Mouse (Mus musculus): Measurements from ENCODE around the gene Tmem238. TPM values are rescaled to one million over a fixed set of nuclear protein-coding genes. Genes with fewer than 3 reads are reported as not detected.
A peak's percentile ranks its signal among the peaks of the same experiment; 100 is the strongest.

Tmem238 gene
- 35.9 and 40.4 TPM in 2 replicates for polyA plus RNA-seq (2015; fragmentation: Nextera tagmentation; extraction: Ambion mirVana)

- Histone ChIP-seq H3K27me3 (ENCODE audit: insufficient read depth, low read length) (no peaks in the 10 kb centered on the region), H3K4me3 (replicated peaks; ENCODE audit: low read depth, low read length) (peak within 1 kb of the TSS; percentile 57), H3K36me3 (ENCODE audit: insufficient read depth, low read length) (peaks cover 9% of the 10 kb centered on the region), H3K27ac (peak within 1 kb of the TSS; percentile 87), H3K4me1 (replicated peaks; ENCODE audit: insufficient read depth, low read length) (peaks cover 8% of the 10 kb centered on the region; the same call in 1 of the 2 replicates), H3K9me3 (replicated peaks; ENCODE audit: low read length) (no peaks in the 10 kb centered on the region), H3K9ac (ENCODE audit: low read depth, low read length) (peak within 1 kb of the TSS; percentile 81), H3K4me2 (ENCODE audit: low read length) (peak within 1 kb of the TSS; percentile 94)
- 6% methylated on average over 40 of the region's 40 CpGs for WGBS
- TF ChIP-seq CTCF (IDR thresholded peaks at IDR 0.05; ENCODE audit: low read depth) = no peak
- ATAC-seq (replicated peaks; ENCODE audit: low FRiP score, low read depth) (peak; percentile 43), DNase-seq (ENCODE audit: low spot score) (peak; percentile 37)
Measured at GRCm38 (mm10) chr7:4789436-4789935, at the start of gene Tmem238. TSS of gene Tmem238 (minus strand) at chr7:4789656.

DNA sequence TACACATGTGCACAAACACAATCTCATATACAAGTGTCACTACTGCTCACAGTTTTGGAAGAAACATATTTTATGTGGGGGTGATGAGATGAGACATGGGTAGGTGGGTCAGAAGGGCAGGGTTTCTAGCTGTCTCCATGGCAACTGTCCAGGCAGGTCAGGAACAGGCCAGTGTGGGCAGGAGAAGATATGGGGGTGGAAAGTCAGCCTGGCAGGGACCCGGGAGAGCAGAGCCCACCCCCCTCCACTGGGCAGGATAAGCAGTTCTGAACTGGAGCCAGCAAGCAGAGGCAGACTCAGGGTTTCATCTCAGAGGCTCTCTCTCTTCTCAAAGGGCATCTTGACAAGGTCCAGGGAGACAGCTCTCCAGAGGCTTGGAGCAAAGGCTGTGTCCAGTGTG lies 48.2 kb upstream of the Tmem238 start:
- no peak for TF ChIP-seq CTCF (IDR thresholded peaks at IDR 0.05; ENCODE audit: low read depth)
- Histone ChIP-seq H3K27me3 (ENCODE audit: insufficient read depth, low read length) (peaks cover 27% of the 10 kb centered on the region), H3K4me1 (replicated peaks; ENCODE audit: insufficient read depth, low read length) (peaks cover 6% of the 10 kb centered on the region; the same call in 1 of the 2 replicates), H3K36me3 (ENCODE audit: insufficient read depth, low read length) (no peaks in the 10 kb centered on the region), H3K27ac (no peak overlapping the region), H3K4me2 (ENCODE audit: low read length) (no peak overlapping the region), H3K9ac (ENCODE audit: low read depth, low read length) (no peak overlapping the region), H3K4me3 (replicated peaks; ENCODE audit: low read depth, low read length) (no peak overlapping the region), H3K9me3 (replicated peaks; ENCODE audit: low read length) (no peaks in the 10 kb centered on the region)
- no peak for ATAC-seq (replicated peaks; ENCODE audit: low FRiP score, low read depth)
- 7% methylated on average over 1 of the region's 1 CpGs for WGBS
- no peak for DNase-seq (ENCODE audit: low spot score)

DNA sequence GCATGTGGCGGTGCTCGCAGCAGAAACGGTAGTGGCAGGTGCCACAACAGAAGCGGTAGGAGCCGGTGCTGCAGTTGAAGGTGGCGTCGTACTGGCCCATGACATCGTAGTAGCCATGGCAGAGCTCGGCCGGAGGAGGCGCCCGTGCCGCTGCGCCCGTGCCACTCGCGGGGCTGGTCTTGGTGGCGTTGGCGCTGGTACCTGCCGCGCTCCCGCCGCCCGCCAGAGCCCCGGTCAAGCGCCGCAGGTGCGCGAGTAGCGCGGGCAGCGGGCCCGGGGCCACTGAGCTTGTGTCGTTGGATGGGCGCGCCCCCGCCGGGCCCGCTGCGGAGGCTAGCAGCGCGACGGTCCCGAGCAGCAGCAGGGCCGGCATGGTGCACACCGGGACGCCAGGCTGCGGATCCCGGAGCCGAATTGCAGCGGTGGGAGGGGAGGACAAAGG lies 46.9 kb upstream of the Tmem238 start:
- WGBS = under 1% methylated on average over 50 of the region's 51 CpGs
- Histone ChIP-seq H3K4me1 (replicated peaks; ENCODE audit: insufficient read depth, low read length) (peaks cover 3% of the 10 kb centered on the region; the same call in 1 of the 2 replicates), H3K27ac (0 out of 2 replicates have a peak overlapping the region, but pooled peaks have one; percentile 47), H3K36me3 (ENCODE audit: insufficient read depth, low read length) (no peaks in the 10 kb centered on the region), H3K9me3 (replicated peaks; ENCODE audit: low read length) (no peaks in the 10 kb centered on the region), H3K4me3 (replicated peaks; ENCODE audit: low read depth, low read length) (peak overlapping the region; percentile 39), H3K9ac (ENCODE audit: low read depth, low read length) (peak overlapping the region; percentile 54; the same call in 1 of the 2 replicates), H3K27me3 (ENCODE audit: insufficient read depth, low read length) (peaks cover 20% of the 10 kb centered on the region; the same call in 1 of the 2 replicates), H3K4me2 (ENCODE audit: low read length) (peak overlapping the region; percentile 85)
- TF ChIP-seq CTCF (IDR thresholded peaks at IDR 0.05; ENCODE audit: low read depth) = peak; percentile 58
- peak; percentile 78 for DNase-seq (ENCODE audit: low spot score)
- ATAC-seq (replicated peaks; ENCODE audit: low FRiP score, low read depth) = peak; percentile 93

GRCm38 (mm10) chr7:4835631-4836327 lies 46.3 kb upstream of the Tmem238 start:
- Histone ChIP-seq H3K4me1 (replicated peaks; ENCODE audit: insufficient read depth, low read length) (peaks cover 3% of the 10 kb centered on the region; the same call in 1 of the 2 replicates), H3K36me3 (ENCODE audit: insufficient read depth, low read length) (no peaks in the 10 kb centered on the region), H3K27me3 (ENCODE audit: insufficient read depth, low read length) (peaks cover 20% of the 10 kb centered on the region; the same call in 1 of the 2 replicates), H3K9ac (ENCODE audit: low read depth, low read length) (peak overlapping the region; percentile 54; the same call in 1 of the 2 replicates), H3K4me3 (replicated peaks; ENCODE audit: low read depth, low read length) (peak overlapping the region; percentile 39), H3K27ac (0 out of 2 replicates have a peak overlapping the region, but pooled peaks have one; percentile 25), H3K9me3 (replicated peaks; ENCODE audit: low read length) (no peaks in the 10 kb centered on the region), H3K4me2 (ENCODE audit: low read length) (peak overlapping the region; percentile 85)
- ATAC-seq (replicated peaks; ENCODE audit: low FRiP score, low read depth) (peak; percentile 51), DNase-seq (ENCODE audit: low spot score) (no peak)
- no peak for TF ChIP-seq CTCF (IDR thresholded peaks at IDR 0.05; ENCODE audit: low read depth)
- WGBS = 3% methylated on average over 34 of the region's 34 CpGs

GRCm38 (mm10) chr7:4830476-4830875 lies 41.0 kb upstream of the Tmem238 start:
- Histone ChIP-seq H3K4me3 (replicated peaks; ENCODE audit: low read depth, low read length) (no peak overlapping the region), H3K36me3 (ENCODE audit: insufficient read depth, low read length) (no peaks in the 10 kb centered on the region), H3K9ac (ENCODE audit: low read depth, low read length) (no peak overlapping the region), H3K4me2 (ENCODE audit: low read length) (no peak overlapping the region), H3K27me3 (ENCODE audit: insufficient read depth, low read length) (peaks cover 9% of the 10 kb centered on the region; the same call in 1 of the 2 replicates), H3K4me1 (replicated peaks; ENCODE audit: insufficient read depth, low read length) (no peaks in the 10 kb centered on the region), H3K9me3 (replicated peaks; ENCODE audit: low read length) (no peaks in the 10 kb centered on the region), H3K27ac (no peak overlapping the region)
- no peak for TF ChIP-seq CTCF (IDR thresholded peaks at IDR 0.05; ENCODE audit: low read depth)
- no peak for DNase-seq (ENCODE audit: low spot score)
- ATAC-seq (replicated peaks; ENCODE audit: low FRiP score, low read depth) = no peak
- WGBS = 6% methylated on average over 12 of the region's 12 CpGs

GRCm38 (mm10) chr7:4825365-4825764 lies 35.9 kb upstream of the Tmem238 start:
- Histone ChIP-seq H3K4me1 (replicated peaks; ENCODE audit: insufficient read depth, low read length) (no peaks in the 10 kb centered on the region), H3K9ac (ENCODE audit: low read depth, low read length) (no peak overlapping the region), H3K4me3 (replicated peaks; ENCODE audit: low read depth, low read length) (no peak overlapping the region), H3K36me3 (ENCODE audit: insufficient read depth, low read length) (no peaks in the 10 kb centered on the region), H3K27ac (no peak overlapping the region), H3K9me3 (replicated peaks; ENCODE audit: low read length) (no peaks in the 10 kb centered on the region), H3K4me2 (ENCODE audit: low read length) (no peak overlapping the region), H3K27me3 (ENCODE audit: insufficient read depth, low read length) (no peaks in the 10 kb centered on the region)
- DNase-seq (ENCODE audit: low spot score) (no peak), ATAC-seq (replicated peaks; ENCODE audit: low FRiP score, low read depth) (no peak)
- no peak for TF ChIP-seq CTCF (IDR thresholded peaks at IDR 0.05; ENCODE audit: low read depth)
- WGBS = 47% methylated on average over 4 of the region's 4 CpGs
